Mouse (Mus musculus): ENCODE measurements at regions not wholly inside any gene's neighbourhood (a gene's known extent, or its start where the extent isn't known, plus 50 kb on each side); places are given as distances from the start of the nearest gene placed in this dataset.

DNA sequence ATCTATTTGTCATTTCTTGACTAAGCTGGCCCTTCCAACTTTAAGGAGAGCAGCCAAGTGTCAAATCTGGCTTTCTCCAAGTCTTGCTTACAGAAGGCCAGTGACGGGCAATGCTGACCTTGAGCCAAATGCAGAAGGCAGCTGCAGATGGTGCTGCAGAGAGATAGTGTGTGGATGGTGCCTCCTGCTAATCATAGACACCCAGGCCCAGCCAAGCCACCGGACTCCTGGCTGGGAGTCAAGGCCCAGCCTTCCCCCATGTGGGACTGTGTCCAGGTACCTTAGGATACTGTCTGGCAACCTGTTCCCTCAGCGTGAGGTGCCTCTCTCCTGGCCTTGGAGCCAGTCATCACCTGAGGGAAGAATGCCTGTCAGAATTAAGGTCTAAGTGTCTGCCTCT lies 319.3 kb downstream of the En1 start:
- WGBS = 81% methylated on average over 3 of the region's 3 CpGs
- H3K27ac ChIP-seq = no peak overlapping the region
- no peaks in the 10 kb centered on the region for H3K9me3 ChIP-seq (ENCODE audit: control insufficient read depth, low read length)
- ATAC-seq (ENCODE audit: low FRiP score) (no peak), DNase-seq (ENCODE audit: low spot score) (no peak)
- no peaks in the 10 kb centered on the region for H3K4me1 ChIP-seq (replicated peaks; ENCODE audit: control insufficient read depth, insufficient read depth, low read length)
- H3K4me3 ChIP-seq (replicated peaks; ENCODE audit: low read length) = no peak overlapping the region
- H3K4me2 ChIP-seq (replicated peaks) = no peak overlapping the region
- no peaks in the 10 kb centered on the region for H3K27me3 ChIP-seq (ENCODE audit: control insufficient read depth, insufficient read depth, low read length)
- no peak overlapping the region for H3K9ac ChIP-seq
- H3K36me3 ChIP-seq (replicated peaks; ENCODE audit: control insufficient read depth, insufficient read depth) = no peaks in the 10 kb centered on the region

- H3K9me3 ChIP-seq (ENCODE audit: control insufficient read depth, low read length) = no peaks in the 10 kb centered on the region
- no peak for ATAC-seq (ENCODE audit: low FRiP score)
- H3K27ac ChIP-seq = no peak overlapping the region
- no peaks in the 10 kb centered on the region for H3K4me1 ChIP-seq (replicated peaks; ENCODE audit: control insufficient read depth, insufficient read depth, low read length)
- no peak overlapping the region for H3K4me2 ChIP-seq (replicated peaks)
- no peaks in the 10 kb centered on the region for H3K36me3 ChIP-seq (replicated peaks; ENCODE audit: control insufficient read depth, insufficient read depth)
- no peak for DNase-seq (ENCODE audit: low spot score)
- H3K27me3 ChIP-seq (ENCODE audit: control insufficient read depth, insufficient read depth, low read length) = no peaks in the 10 kb centered on the region
- no peak overlapping the region for H3K4me3 ChIP-seq (replicated peaks; ENCODE audit: low read length)
- WGBS = 74% methylated on average over 3 of the region's 3 CpGs
- H3K9ac ChIP-seq = no peak overlapping the region
These were observed 323.1 kb downstream of the En1 start for GRCm38 (mm10) chr1:120925271-120925670.

GRCm38 (mm10) chr1:120930141-120930540 lies 327.9 kb downstream of the En1 start:
- no peak for DNase-seq (ENCODE audit: low spot score)
- no peak overlapping the region for H3K9ac ChIP-seq
- no peak for ATAC-seq (ENCODE audit: low FRiP score)
- H3K4me3 ChIP-seq (replicated peaks; ENCODE audit: low read length) = no peak overlapping the region
- H3K4me1 ChIP-seq (replicated peaks; ENCODE audit: control insufficient read depth, insufficient read depth, low read length) = no peaks in the 10 kb centered on the region
- H3K36me3 ChIP-seq (replicated peaks; ENCODE audit: control insufficient read depth, insufficient read depth) = no peaks in the 10 kb centered on the region
- WGBS = 83% methylated on average over 7 of the region's 7 CpGs
- no peak overlapping the region for H3K27ac ChIP-seq
- no peaks in the 10 kb centered on the region for H3K9me3 ChIP-seq (ENCODE audit: control insufficient read depth, low read length)
- no peak overlapping the region for H3K4me2 ChIP-seq (replicated peaks)
- H3K27me3 ChIP-seq (ENCODE audit: control insufficient read depth, insufficient read depth, low read length) = no peaks in the 10 kb centered on the region

GRCm38 (mm10) chr1:120935321-120935720 lies 333.1 kb downstream of the En1 start:
- H3K27ac ChIP-seq = no peak overlapping the region
- no peak for DNase-seq (ENCODE audit: low spot score)
- no peak overlapping the region for H3K9ac ChIP-seq
- no peak overlapping the region for H3K4me2 ChIP-seq (replicated peaks)
- 79% methylated on average over 3 of the region's 3 CpGs for WGBS
- H3K4me1 ChIP-seq (replicated peaks; ENCODE audit: control insufficient read depth, insufficient read depth, low read length) = no peaks in the 10 kb centered on the region
- ATAC-seq (ENCODE audit: low FRiP score) = no peak
- no peak overlapping the region for H3K4me3 ChIP-seq (replicated peaks; ENCODE audit: low read length)
- H3K9me3 ChIP-seq (ENCODE audit: control insufficient read depth, low read length) = no peaks in the 10 kb centered on the region
- H3K27me3 ChIP-seq (ENCODE audit: control insufficient read depth, insufficient read depth, low read length) = no peaks in the 10 kb centered on the region
- H3K36me3 ChIP-seq (replicated peaks; ENCODE audit: control insufficient read depth, insufficient read depth) = no peaks in the 10 kb centered on the region

GRCm38 (mm10) chr1:120943711-120944110 lies 341.5 kb downstream of the En1 start:
- ATAC-seq (ENCODE audit: low FRiP score) (no peak), DNase-seq (ENCODE audit: low spot score) (no peak)
- H3K27ac ChIP-seq = no peak overlapping the region
- H3K4me2 ChIP-seq (replicated peaks) = no peak overlapping the region
- WGBS = 89% methylated on average over 4 of the region's 4 CpGs
- no peak overlapping the region for H3K9ac ChIP-seq
- no peaks in the 10 kb centered on the region for H3K36me3 ChIP-seq (replicated peaks; ENCODE audit: control insufficient read depth, insufficient read depth)
- H3K4me1 ChIP-seq (replicated peaks; ENCODE audit: control insufficient read depth, insufficient read depth, low read length) = no peaks in the 10 kb centered on the region
- H3K4me3 ChIP-seq (replicated peaks; ENCODE audit: low read length) = no peak overlapping the region
- H3K9me3 ChIP-seq (ENCODE audit: control insufficient read depth, low read length) = no peaks in the 10 kb centered on the region
- no peaks in the 10 kb centered on the region for H3K27me3 ChIP-seq (ENCODE audit: control insufficient read depth, insufficient read depth, low read length)

- Histone ChIP-seq H3K4me2 (replicated peaks) (no peak overlapping the region), H3K4me1 (replicated peaks; ENCODE audit: control insufficient read depth, insufficient read depth, low read length) (no peaks in the 10 kb centered on the region), H3K9ac (no peak overlapping the region), H3K27me3 (ENCODE audit: control insufficient read depth, insufficient read depth, low read length) (no peaks in the 10 kb centered on the region), H3K4me3 (replicated peaks; ENCODE audit: low read length) (no peak overlapping the region), H3K9me3 (ENCODE audit: control insufficient read depth, low read length) (no peaks in the 10 kb centered on the region), H3K36me3 (replicated peaks; ENCODE audit: control insufficient read depth, insufficient read depth) (no peaks in the 10 kb centered on the region), H3K27ac (no peak overlapping the region)
- DNase-seq (ENCODE audit: low spot score) (no peak), ATAC-seq (ENCODE audit: low FRiP score) (no peak)
- WGBS = 71% methylated on average over 4 of the region's 4 CpGs
These were observed 344.1 kb downstream of the En1 start for GRCm38 (mm10) chr1:120946349-120946748.

GRCm38 (mm10) chr1:120961235-120961634 lies 359.0 kb downstream of the En1 start:
- Histone ChIP-seq H3K36me3 (replicated peaks; ENCODE audit: control insufficient read depth, insufficient read depth) (no peaks in the 10 kb centered on the region), H3K4me1 (replicated peaks; ENCODE audit: control insufficient read depth, insufficient read depth, low read length) (no peaks in the 10 kb centered on the region), H3K27me3 (ENCODE audit: control insufficient read depth, insufficient read depth, low read length) (no peaks in the 10 kb centered on the region), H3K9ac (no peak overlapping the region), H3K4me3 (replicated peaks; ENCODE audit: low read length) (no peak overlapping the region), H3K4me2 (replicated peaks) (no peak overlapping the region), H3K9me3 (ENCODE audit: control insufficient read depth, low read length) (no peaks in the 10 kb centered on the region), H3K27ac (no peak overlapping the region)
- 92% methylated on average over 1 of the region's 1 CpGs for WGBS
- DNase-seq (ENCODE audit: low spot score) (no peak), ATAC-seq (ENCODE audit: low FRiP score) (no peak)

- Histone ChIP-seq H3K9me3 (ENCODE audit: control insufficient read depth, low read length) (no peaks in the 10 kb centered on the region), H3K4me1 (replicated peaks; ENCODE audit: control insufficient read depth, insufficient read depth, low read length) (no peaks in the 10 kb centered on the region), H3K27me3 (ENCODE audit: control insufficient read depth, insufficient read depth, low read length) (no peaks in the 10 kb centered on the region), H3K36me3 (replicated peaks; ENCODE audit: control insufficient read depth, insufficient read depth) (no peaks in the 10 kb centered on the region), H3K9ac (no peak overlapping the region), H3K27ac (no peak overlapping the region), H3K4me3 (replicated peaks; ENCODE audit: low read length) (no peak overlapping the region), H3K4me2 (replicated peaks) (no peak overlapping the region)
- DNase-seq (ENCODE audit: low spot score) (no peak), ATAC-seq (ENCODE audit: low FRiP score) (no peak)
- 18% methylated on average over 8 of the region's 8 CpGs for WGBS
These were observed 359.8 kb downstream of the En1 start for GRCm38 (mm10) chr1:120961984-120962383.

DNA sequence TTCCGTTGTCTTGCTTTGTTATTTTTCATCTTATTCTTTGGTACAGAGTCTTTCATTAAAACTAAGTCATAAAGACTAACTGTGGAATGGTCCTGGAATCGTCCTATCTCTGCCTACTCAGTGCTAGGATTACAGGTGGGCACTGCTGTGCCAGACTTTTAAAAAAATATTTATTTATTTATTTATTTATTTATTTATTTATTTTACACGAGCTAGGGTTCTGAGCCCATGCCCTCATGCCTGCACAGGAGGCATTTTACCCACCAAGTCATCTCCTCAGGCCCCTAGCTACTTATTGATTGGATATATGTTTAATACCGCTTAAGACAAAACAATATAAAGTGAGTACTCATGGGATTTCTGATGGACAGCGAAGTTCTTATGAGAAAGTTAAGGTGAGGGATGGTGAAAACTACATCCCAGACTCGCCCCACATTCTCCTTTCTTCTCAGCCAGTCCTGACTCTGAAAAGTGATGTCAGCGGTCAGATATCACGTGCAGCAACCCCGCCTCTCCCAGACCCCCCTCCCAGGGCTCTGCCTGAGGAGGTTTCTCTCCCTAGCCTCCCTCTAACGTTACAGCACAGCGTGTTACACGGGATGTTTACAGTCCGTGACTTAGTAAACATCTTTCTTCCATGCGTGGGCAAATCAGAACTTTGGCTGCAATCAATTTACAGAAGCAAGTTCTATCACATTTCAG lies 361.4 kb downstream of the En1 start:
- WGBS = 37% methylated on average over 14 of the region's 14 CpGs

DNA sequence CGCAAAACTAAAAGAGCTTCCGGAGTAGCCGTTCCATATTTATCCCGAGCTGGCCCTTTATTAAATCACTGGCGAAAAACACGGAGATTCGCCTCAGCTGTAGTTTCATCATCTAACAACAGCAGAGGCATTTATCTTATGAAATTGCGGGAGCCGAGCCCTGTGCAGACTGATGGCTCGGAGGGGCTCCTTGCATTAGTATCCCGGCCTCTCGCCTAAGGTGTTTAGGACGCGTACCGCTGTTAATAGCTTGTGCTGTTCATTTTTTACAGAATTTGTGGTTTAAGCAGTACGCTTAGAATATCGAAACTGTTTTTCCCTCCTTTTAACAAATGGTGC lies 361.9 kb downstream of the En1 start:
- no peaks in the 10 kb centered on the region for H3K36me3 ChIP-seq (replicated peaks; ENCODE audit: control insufficient read depth, insufficient read depth)
- ATAC-seq (ENCODE audit: low FRiP score) (0 out of 2 replicates have a peak, but pooled peaks have one; percentile 51), DNase-seq (ENCODE audit: low spot score) (peak; percentile 30)
- H3K27ac ChIP-seq = no peak overlapping the region
- H3K4me1 ChIP-seq (replicated peaks; ENCODE audit: control insufficient read depth, insufficient read depth, low read length) = no peaks in the 10 kb centered on the region
- 41% methylated on average over 17 of the region's 17 CpGs for WGBS
- no peaks in the 10 kb centered on the region for H3K9me3 ChIP-seq (ENCODE audit: control insufficient read depth, low read length)
- H3K4me2 ChIP-seq (replicated peaks) = peak overlapping the region; percentile 43
- H3K4me3 ChIP-seq (replicated peaks; ENCODE audit: low read length) = peak overlapping the region; percentile 11
- no peak overlapping the region for H3K9ac ChIP-seq
- H3K27me3 ChIP-seq (ENCODE audit: control insufficient read depth, insufficient read depth, low read length) = no peaks in the 10 kb centered on the region

More for the DNA sequence above, 361.4 kb downstream of the En1 start:
- no peak overlapping the region for H3K9ac ChIP-seq
- no peaks in the 10 kb centered on the region for H3K36me3 ChIP-seq (replicated peaks; ENCODE audit: control insufficient read depth, insufficient read depth)
- DNase-seq (ENCODE audit: low spot score) = no peak
- ATAC-seq (ENCODE audit: low FRiP score) = peak; percentile 55; the same call in 1 of the 2 replicates
- peak overlapping the region; percentile 43 for H3K4me2 ChIP-seq (replicated peaks)
- H3K9me3 ChIP-seq (ENCODE audit: control insufficient read depth, low read length) = no peaks in the 10 kb centered on the region
- peak overlapping the region; percentile 11 for H3K4me3 ChIP-seq (replicated peaks; ENCODE audit: low read length)
- no peaks in the 10 kb centered on the region for H3K27me3 ChIP-seq (ENCODE audit: control insufficient read depth, insufficient read depth, low read length)
- H3K27ac ChIP-seq = no peak overlapping the region
- no peaks in the 10 kb centered on the region for H3K4me1 ChIP-seq (replicated peaks; ENCODE audit: control insufficient read depth, insufficient read depth, low read length)
